Mouse (Mus musculus): ENCODE results near the gene Fam213b.

Fam213b gene

GRCm38 (mm10) chr4:154882014-154882659 is 16.8 kb downstream of the Fam213b start:
- no peak for DNase-seq (ENCODE audit: inconsistent age in 2 of 2, low spot score in 1 of 2)

GRCm38 (mm10) chr4:154880730-154881129 is 18.2 kb downstream of the Fam213b start:
- peak in 1 of 2 experiments; percentile 76 for DNase-seq (ENCODE audit: inconsistent age in 2 of 2, low spot score in 1 of 2)

- DNase-seq (ENCODE audit: inconsistent age in 2 of 2, low spot score in 1 of 2) = peak; percentile 91 to 96
These were observed 20.9 kb downstream of the Fam213b start for GRCm38 (mm10) chr4:154877864-154878548.

- DNase-seq (ENCODE audit: inconsistent age in 2 of 2, low spot score in 1 of 2) = no peak
These were observed 25.7 kb downstream of the Fam213b start for GRCm38 (mm10) chr4:154873186-154873585.

- DNase-seq (ENCODE audit: inconsistent age in 2 of 2, low spot score in 1 of 2) = no peak
These were observed 27.1 kb downstream of the Fam213b start for GRCm38 (mm10) chr4:154871757-154872251.

GRCm38 (mm10) chr4:154870721-154871120 is 28.2 kb downstream of the Fam213b start:
- no peak for DNase-seq (ENCODE audit: inconsistent age in 2 of 2, low spot score in 1 of 2)

GRCm38 (mm10) chr4:154869440-154869839 is 29.5 kb downstream of the Fam213b start, which contains the start of gene Mmel1:
Gene Mmel1 (plus strand): TSS chr4:154869585.
- no peak for DNase-seq (ENCODE audit: inconsistent age in 2 of 2, low spot score in 1 of 2)

GRCm38 (mm10) chr4:154867257-154867656 is 31.7 kb downstream of the Fam213b start:
- peak in 1 of 2 experiments; percentile 2 for DNase-seq (ENCODE audit: inconsistent age in 2 of 2, low spot score in 1 of 2)

GRCm38 (mm10) chr4:154866391-154866790 is 32.5 kb downstream of the Fam213b start:
- no peak for DNase-seq (ENCODE audit: inconsistent age in 2 of 2, low spot score in 1 of 2)

- DNase-seq (ENCODE audit: inconsistent age in 2 of 2, low spot score in 1 of 2) = no peak
These were observed 33.8 kb downstream of the Fam213b start for GRCm38 (mm10) chr4:154864961-154865760.

- DNase-seq (ENCODE audit: inconsistent age in 2 of 2, low spot score in 1 of 2) = peak; percentile 93 to 96
These were observed 34.6 kb downstream of the Fam213b start for GRCm38 (mm10) chr4:154864271-154864771.

- peak in 1 of 2 experiments; percentile 3 for DNase-seq (ENCODE audit: inconsistent age in 2 of 2, low spot score in 1 of 2)
These were observed 35.4 kb downstream of the Fam213b start for GRCm38 (mm10) chr4:154863436-154863935.

- DNase-seq (ENCODE audit: inconsistent age in 2 of 2, low spot score in 1 of 2) = no peak
These were observed 37.0 kb downstream of the Fam213b start for GRCm38 (mm10) chr4:154861967-154862366.

GRCm38 (mm10) chr4:154858601-154859000 is 40.3 kb downstream of the Fam213b start:
- DNase-seq (ENCODE audit: inconsistent age in 2 of 2, low spot score in 1 of 2) = no peak

- peak in 1 of 2 experiments; percentile 16 for DNase-seq (ENCODE audit: inconsistent age in 2 of 2, low spot score in 1 of 2)
These were observed 41.3 kb downstream of the Fam213b start for GRCm38 (mm10) chr4:154857366-154858240.

GRCm38 (mm10) chr4:154856882-154857281 is 42.1 kb downstream of the Fam213b start:
- DNase-seq (ENCODE audit: inconsistent age in 2 of 2, low spot score in 1 of 2) = no peak

- DNase-seq (ENCODE audit: inconsistent age in 2 of 2, low spot score in 1 of 2) = no peak
These were observed 42.5 kb downstream of the Fam213b start for GRCm38 (mm10) chr4:154856480-154856837.

GRCm38 (mm10) chr4:154855721-154856479 is 43.0 kb downstream of the Fam213b start:
- DNase-seq (ENCODE audit: inconsistent age in 2 of 2, low spot score in 1 of 2) = peak; percentile 75 to 91

GRCm38 (mm10) chr4:154854676-154855345 is 44.1 kb downstream of the Fam213b start:
- DNase-seq (ENCODE audit: inconsistent age in 2 of 2, low spot score in 1 of 2) = peak in 1 of 2 experiments; percentile 16
